Mouse (Mus musculus): ENCODE measurements around the gene Abl2. TPM values are rescaled to one million over a fixed set of nuclear protein-coding genes. Genes with fewer than 3 reads are reported as not detected.
"Not testable (repeated sequence)": the region's sequence is repeated elsewhere in the genome, so short reads cannot be mapped to it uniquely, and the experiment has no call there.

Gene Abl2
- 10 to 100 TPM; 21.2 to 26.1 TPM for total RNA-seq (2021)
- long read RNA-seq, experiment 1, partial matches to known transcripts = 4 of 6 reads
- long read RNA-seq, experiment 1, other reads (novel, unspliced or antisense) = 2 of 6 reads
- long read RNA-seq, experiment 2, partial matches to known transcripts = 0 of 6 reads
- long read RNA-seq, experiment 2, other reads (novel, unspliced or antisense) = 6 of 6 reads

GRCm38 (mm10) chr1:156558024-156558930 lies at the start of gene Abl2:
Gene Abl2 (plus strand): TSS chr1:156558786.
- no peak for TF ChIP-seq CTCF (IDR thresholded peaks at IDR 0.05)
- Histone ChIP-seq H3K27ac (peak within 1 kb of the TSS; percentile 97), H3K4me3 (peak within 1 kb of the TSS; percentile 99)
- DNase-seq = peak; percentile 92
- intact Hi-C loops (cut with DNase I) = loop anchor here (2.0 to 5.0 kb wide), 2 partner anchors 55 to 159 kb away; partner anchors contain the start of gene Fam20b

GRCm38 (mm10) chr1:156520136-156520780 lies 38.3 kb upstream of the Abl2 start:
- H3K27ac ChIP-seq = no peak overlapping the region
- intact Hi-C loops (cut with DNase I) = no loop called here
- no peak overlapping the region for H3K4me3 ChIP-seq
- no peak for DNase-seq
- no peak for TF ChIP-seq CTCF (IDR thresholded peaks at IDR 0.05)

- H3K27ac ChIP-seq = no peak overlapping the region
- no peak for DNase-seq
- no peak for TF ChIP-seq CTCF (IDR thresholded peaks at IDR 0.05)
- H3K4me3 ChIP-seq = no peak overlapping the region
- intact Hi-C loops (cut with DNase I) = no loop called here
Measured at GRCm38 (mm10) chr1:156521796-156522517, 36.6 kb upstream of the Abl2 start.

GRCm38 (mm10) chr1:156523842-156524241 lies 34.7 kb upstream of the Abl2 start, which contains the start of gene Gm10031:
Gene Gm10031 (plus strand): TSS chr1:156524012.
- DNase-seq; intact Hi-C loops (cut with DNase I); H3K4me3 ChIP-seq; H3K27ac ChIP-seq: not testable (repeated sequence)

GRCm38 (mm10) chr1:156532476-156533175 lies 26.0 kb upstream of the Abl2 start:
- DNase-seq; intact Hi-C loops (cut with DNase I); H3K27ac ChIP-seq: not testable (repeated sequence)

GRCm38 (mm10) chr1:156533483-156533882 lies 25.1 kb upstream of the Abl2 start:
- TF ChIP-seq CTCF (IDR thresholded peaks at IDR 0.05) = no peak
- Histone ChIP-seq H3K27ac (no peak overlapping the region), H3K4me3 (no peak overlapping the region)
- no peak for DNase-seq
- intact Hi-C loops (cut with DNase I) = no loop called here

More at GRCm38 (mm10) chr1:156532476-156533175, 26.0 kb upstream of the Abl2 start:
- not testable (repeated sequence) for H3K4me3 ChIP-seq

- DNase-seq = no peak
- TF ChIP-seq CTCF (IDR thresholded peaks at IDR 0.05) = no peak
- no peak overlapping the region for H3K27ac ChIP-seq
- no peak overlapping the region for H3K4me3 ChIP-seq
- intact Hi-C loops (cut with DNase I) = no loop called here
Measured at GRCm38 (mm10) chr1:156533911-156534310, 24.7 kb upstream of the Abl2 start.

GRCm38 (mm10) chr1:156537031-156537430 lies 21.6 kb upstream of the Abl2 start:
- no peak overlapping the region for H3K4me3 ChIP-seq
- intact Hi-C loops (cut with DNase I) = loop anchor here (5.0 kb wide), 1 partner anchor 115 kb away; the partner anchor contains the start of gene Axdnd1
- H3K27ac ChIP-seq = no peak overlapping the region
- DNase-seq = no peak
- TF ChIP-seq CTCF (IDR thresholded peaks at IDR 0.05) = no peak

- H3K27ac ChIP-seq = no peak overlapping the region
- DNase-seq = no peak
- TF ChIP-seq CTCF (IDR thresholded peaks at IDR 0.05) = no peak
- no peak overlapping the region for H3K4me3 ChIP-seq
- intact Hi-C loops (cut with DNase I) = loop anchor here (1.0 to 5.0 kb wide), 3 partner anchors 49 to 115 kb away; partner anchors contain the start of gene Axdnd1
Measured at GRCm38 (mm10) chr1:156537701-156538100, 20.9 kb upstream of the Abl2 start.

- DNase-seq = no peak
- Histone ChIP-seq H3K27ac (no peak overlapping the region), H3K4me3 (no peak overlapping the region)
- TF ChIP-seq CTCF (IDR thresholded peaks at IDR 0.05) = peak; percentile 68
- intact Hi-C loops (cut with DNase I) = loop anchor here (1.0 to 5.0 kb wide), 3 partner anchors 50 to 116 kb away; partner anchors contain the start of gene Axdnd1
Measured at GRCm38 (mm10) chr1:156538382-156538781, 20.2 kb upstream of the Abl2 start.

GRCm38 (mm10) chr1:156539787-156540560 lies 18.6 kb upstream of the Abl2 start:
- H3K4me3 ChIP-seq = no peak overlapping the region
- no peak overlapping the region for H3K27ac ChIP-seq
- TF ChIP-seq CTCF (IDR thresholded peaks at IDR 0.05) = peak; percentile 53
- no peak for DNase-seq
- intact Hi-C loops (cut with DNase I) = loop anchor here (2.0 to 5.0 kb wide), 4 partner anchors 51 to 372 kb away; partner anchors contain the start of gene Axdnd1
